Mouse (Mus musculus) C2C12 (cell line): ENCODE results near the gene Camta1.

Source experiments
- CEBPB ChIP-seq: IDR thresholded peaks from one replicate; pipeline ENCODE4 v1.6.1; 2011; ENCODE audit warnings: low read depth, mild to moderate bottlenecking, control low read depth, moderate library complexity
- CTCF ChIP-seq: IDR thresholded peaks from one replicate; pipeline ENCODE4 v1.5.1; 2011; ENCODE audit not compliant: control insufficient read depth, insufficient read depth, insufficient read length
- FOSL1 ChIP-seq: IDR thresholded peaks from one replicate; pipeline ENCODE4 v1.8.0; 2011; ENCODE audit warnings: mild to moderate bottlenecking, low read length; ENCODE audit not compliant: poor library complexity, insufficient read depth, severe bottlenecking
- MAX ChIP-seq: IDR thresholded peaks from one replicate; pipeline ENCODE4 v1.6.1; 2011; ENCODE audit warnings: mild to moderate bottlenecking, control low read depth
- MYOD1 ChIP-seq: IDR thresholded peaks from one replicate; pipeline ENCODE4 v1.6.1; 2011; ENCODE audit warnings: low read depth; ENCODE audit not compliant: control insufficient read depth, insufficient read length
- MYOG ChIP-seq: IDR thresholded peaks from one replicate; pipeline ENCODE4 v1.6.1; 2011; ENCODE audit not compliant: control insufficient read depth, insufficient read length; ENCODE audit errors: extremely low read depth
- USF1 ChIP-seq: IDR thresholded peaks from one replicate; pipeline ENCODE4 v1.6.1; 2011; ENCODE audit warnings: low read depth, mild to moderate bottlenecking, control low read depth, moderate library complexity

DNA sequence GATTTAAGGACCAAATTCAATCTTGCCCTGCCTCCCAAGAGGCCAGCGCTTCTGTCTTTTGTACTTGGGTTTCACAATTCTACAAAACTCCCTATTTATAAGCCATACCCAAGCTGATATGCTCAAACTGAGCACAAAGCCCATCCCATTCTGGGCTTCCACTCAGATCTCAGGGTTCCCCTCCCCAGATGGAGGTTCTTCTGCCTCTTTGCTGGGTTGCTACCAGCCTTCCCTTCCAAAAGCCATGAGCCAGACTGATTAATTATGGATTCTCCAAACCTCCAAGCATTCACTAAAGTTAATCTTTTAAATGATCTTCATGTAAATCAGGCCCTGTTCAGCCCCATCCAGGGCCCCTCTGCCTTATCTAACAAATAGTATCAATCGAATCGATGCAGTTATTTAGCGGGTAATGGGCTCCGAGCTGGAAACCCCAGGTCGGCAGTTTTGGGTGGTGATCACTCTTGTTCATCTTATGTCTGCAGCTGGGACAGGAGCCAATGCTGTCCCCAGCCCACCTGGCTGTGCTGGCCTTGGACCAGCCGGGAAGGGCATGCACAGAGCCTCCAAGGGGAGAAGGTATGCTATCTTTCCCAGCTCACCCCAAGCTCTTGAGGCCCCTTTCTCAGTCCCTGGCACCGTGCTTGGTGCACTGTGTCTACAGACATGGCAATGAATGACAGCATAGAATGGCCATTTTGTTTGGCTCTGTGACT lies 534.5 kb downstream of the Camta1 start:
- TF ChIP-seq CTCF (no peak), MAX (no peak), USF1 (no peak), FOSL1 (no peak), MYOD1 (no peak), CEBPB (no peak), MYOG (no peak)
